Mouse (Mus musculus) layer of hippocampus, adult 9-11 months (tissue): Measurements from ENCODE around the gene Plgrkt.

Experiments used
- DNase-seq: peaks from one replicate; pipeline ENCODE4 v3.0.0; 2022

The Plgrkt gene

DNA sequence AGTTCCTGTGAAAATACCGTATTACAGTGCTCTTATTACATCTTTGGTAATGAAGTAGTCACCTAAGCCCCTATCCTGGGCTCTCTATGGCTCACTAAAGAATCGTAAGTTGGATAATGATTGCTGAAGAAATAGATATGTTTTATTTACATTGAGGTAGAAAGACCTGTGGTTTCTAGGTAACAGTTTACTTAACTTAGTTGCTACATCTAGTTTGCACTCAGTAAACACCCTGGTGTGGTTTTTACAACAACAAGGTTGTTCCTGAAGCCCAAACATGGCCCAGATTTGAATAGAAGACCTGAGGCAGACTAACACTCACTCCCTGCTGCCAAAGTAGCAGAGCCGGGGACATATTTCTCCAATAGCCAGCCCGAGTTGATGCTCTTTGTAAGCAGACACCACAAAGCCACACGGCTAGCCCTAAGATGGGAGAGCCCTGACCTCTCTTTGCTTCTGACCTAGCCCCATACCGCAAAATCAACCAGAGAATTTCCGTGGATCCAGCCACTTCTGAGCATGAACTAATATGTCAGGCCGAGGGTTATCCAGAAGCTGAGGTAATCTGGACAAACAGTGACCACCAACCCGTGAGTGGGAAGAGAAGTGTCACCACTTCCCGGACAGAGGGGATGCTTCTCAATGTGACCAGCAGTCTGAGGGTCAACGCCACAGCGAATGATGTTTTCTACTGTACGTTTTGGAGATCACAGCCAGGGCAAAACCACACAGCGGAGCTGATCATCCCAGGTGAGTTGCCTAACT, 12.8 kb upstream of the Plgrkt start:
- DNase-seq = no peak

DNA sequence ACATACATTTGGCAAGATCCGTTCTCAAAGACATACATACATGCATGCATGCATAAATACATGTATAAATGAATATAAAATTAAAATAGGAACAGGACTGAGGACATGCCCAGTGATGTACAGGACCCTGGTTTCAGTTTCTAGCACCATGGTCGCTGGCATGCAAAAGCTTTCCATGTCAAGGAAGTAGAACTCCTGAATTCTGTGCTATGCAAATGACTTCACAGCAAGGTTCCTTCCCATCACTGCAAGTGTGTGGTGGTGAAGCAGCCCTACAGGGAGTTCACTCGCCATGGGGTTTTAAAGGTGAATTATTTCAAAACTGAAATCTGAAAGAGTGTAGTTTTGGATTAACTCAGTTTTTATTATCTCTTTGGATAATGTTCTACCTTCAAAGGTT, 9.2 kb upstream of the Plgrkt start:
- no peak for DNase-seq

DNA sequence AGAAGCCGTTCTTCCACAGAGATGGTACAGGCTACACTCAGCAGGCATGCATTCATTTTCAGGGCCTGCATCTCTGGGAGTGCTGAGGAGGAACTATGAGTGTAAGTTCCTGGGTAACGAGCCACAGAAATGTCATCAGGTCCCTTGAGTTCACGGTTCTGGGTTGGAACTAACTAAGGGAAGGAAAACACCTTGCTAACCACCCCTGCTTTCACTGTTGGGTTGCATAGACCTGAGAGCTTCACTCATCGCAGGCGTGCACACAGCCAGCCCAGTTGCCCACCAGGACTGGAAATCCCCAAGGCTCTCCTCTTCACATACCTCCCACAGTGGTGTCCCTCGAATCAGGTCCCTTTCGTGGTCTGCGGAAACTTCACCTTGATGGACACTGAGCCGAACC, 7.8 kb upstream of the Plgrkt start:
- no peak for DNase-seq

DNA sequence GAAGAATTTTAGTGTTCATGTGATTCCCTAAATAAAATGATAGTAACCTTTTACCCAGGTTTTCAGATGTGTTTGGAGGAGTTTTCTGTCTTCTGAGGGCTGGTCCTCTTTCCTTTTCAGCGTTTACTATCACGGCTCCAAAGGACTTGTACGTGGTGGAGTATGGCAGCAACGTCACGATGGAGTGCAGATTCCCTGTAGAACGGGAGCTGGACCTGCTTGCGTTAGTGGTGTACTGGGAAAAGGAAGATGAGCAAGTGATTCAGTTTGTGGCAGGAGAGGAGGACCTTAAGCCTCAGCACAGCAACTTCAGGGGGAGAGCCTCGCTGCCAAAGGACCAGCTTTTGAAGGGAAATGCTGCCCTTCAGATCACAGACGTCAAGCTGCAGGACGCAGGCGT, 6.2 kb upstream of the Plgrkt start:
- DNase-seq = no peak

DNA sequence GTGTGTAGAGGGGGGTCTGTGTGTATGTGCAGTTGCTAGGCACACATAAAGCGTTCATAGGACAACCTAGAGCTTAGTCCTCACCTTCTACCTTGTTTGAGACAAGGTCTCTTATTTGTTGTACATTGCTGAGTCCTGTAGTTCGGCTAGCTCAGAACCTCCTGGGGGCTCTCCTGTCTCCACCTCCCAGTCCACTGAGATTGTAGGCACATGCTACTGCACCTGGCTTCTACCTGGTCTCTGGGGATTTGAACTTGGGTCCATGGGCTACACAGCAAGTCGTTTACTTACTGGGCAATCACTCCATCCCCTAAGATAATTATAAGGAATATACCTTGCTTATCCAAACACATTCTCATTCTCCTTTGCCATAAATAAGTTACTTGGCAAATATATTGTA, 5.4 kb upstream of the Plgrkt start:
- no peak for DNase-seq

DNA sequence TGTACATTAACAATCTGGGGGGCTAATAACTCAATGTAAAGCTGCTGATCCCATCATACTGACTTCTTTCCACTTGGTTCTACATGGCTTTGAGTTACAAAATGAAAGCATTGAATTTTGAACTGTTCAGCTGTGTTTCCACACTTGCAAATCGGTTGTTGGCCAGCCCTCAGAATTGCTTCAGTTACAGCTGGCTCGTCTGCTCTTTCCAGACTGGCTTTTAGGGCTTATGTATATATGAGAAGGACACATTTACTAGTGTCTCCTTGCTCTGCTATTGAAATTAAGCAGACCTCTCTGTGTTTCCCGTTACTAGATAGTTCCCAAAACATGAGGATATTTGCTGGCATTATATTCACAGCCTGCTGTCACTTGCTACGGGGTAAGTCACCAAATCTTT, 4.9 kb upstream of the Plgrkt start:
- DNase-seq = peak; percentile 46

DNA sequence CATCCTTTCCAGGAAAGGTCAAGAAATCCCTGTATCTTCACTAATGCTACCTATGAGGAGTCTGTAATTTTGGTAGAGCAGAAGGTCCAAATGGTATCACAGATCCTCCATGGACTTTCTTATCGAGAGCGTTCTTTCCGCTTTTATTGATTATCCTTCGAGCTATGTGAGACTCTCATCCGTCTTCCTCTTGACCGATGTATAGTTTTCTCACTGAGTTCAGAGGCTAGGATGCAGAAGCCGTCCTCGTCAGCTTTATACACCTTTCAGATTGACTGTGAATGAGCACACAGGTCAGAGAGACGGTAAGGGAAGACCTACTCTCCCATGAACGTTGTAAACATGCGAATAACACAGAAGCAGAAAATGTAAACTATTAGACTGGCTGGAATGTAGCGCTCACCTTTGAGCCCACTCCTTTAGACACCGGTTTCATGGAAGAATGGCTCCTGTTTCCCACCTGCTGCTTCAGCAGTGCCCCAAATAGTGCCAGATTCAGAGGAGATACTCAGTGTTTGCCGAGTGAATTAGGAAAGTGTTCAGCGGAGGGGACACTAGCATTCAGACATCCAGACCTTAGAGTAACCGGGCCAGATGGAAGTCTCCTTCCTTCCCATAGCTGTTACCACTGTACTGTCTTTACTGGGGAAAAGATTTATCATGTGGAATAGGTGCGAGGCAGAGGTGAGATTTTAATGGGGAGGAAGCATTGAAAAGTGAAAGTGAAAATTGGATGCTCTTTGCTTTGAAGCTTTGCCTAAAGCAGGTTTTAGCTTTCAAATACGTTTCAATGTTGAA, 4.3 kb upstream of the Plgrkt start:
- no peak for DNase-seq

DNA sequence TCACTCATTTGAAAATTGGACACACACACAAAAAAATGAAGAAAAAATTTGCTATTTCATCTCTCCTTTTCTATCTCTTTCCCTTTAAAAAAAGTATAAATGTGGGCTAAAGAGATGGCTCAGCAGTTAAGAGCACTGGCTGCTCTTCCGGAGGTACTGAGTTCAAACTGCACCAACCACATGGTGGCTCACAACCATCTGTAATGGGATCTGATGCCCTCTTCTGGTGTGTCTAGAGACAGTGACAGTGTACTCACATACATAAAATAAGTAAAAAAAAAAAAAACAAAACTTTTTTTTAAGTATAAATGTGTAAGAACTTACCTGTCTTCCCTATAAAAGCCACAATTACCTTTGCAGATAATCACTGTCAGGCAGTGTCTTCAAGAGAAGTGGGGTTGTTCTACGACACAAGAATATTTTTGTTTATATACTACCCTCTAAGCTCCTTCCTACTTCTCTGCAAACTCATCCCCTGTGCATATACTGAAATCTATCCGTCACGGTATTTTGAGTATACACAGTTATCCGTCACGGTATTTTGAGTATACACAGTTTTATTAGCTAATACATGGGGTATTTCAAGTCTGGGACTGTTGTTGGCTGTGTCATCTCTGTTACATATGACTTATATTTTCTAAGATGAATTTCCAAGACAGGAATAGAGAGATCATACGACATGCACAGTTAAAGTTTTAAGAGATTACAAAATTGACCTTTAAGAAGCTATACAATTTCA, 3.5 kb upstream of the Plgrkt start:
- no peak for DNase-seq

DNA sequence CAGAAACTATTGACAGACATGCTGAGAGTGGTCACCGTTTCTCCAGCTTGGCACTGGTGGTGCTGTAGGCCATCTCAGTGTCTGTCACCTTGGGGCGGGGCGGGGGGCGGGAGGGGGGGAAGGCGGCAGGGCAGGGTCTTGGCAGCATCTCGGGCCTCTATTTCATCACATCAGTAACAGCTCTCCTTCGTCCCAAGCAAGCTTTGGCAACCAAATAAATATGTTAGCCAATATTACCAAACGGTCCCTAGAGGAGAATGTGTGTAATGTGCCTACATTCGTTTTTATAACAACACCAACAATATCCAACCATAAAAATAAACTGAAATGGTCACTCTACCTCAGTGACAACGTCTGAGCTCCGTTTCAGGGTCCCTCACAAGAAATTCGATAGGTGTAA, 2.9 kb upstream of the Plgrkt start:
- no peak for DNase-seq

DNA sequence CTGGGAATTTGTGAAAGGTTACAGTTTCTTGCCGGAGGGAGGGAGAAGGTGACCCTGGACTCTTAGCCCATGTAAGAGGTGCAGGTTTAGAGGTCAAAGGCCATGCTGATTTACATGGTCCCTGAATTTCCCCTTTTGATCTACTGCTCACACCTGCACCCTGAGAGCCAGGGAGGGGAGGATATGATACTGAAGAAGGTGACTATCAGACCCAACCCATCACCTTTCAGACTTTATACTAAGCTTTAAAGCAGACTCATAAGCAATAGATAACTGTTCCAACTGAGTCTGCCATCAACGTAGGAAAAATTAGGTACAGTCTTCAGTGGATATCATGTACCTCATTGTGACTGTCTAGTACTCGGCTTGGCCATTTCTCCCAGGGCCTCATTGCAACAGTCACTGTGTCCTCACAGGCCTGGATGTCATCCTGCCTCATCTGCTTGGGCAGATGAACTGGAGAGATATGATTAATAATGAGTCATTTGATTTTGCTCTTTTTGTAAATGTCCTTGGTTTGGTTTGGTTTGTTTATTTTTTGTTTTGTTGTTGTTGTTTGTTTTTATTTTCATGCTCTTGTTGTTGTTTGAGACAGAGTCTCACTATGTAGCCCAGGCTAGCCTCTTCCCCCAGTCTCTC, 1.6 kb upstream of the Plgrkt start:
- DNase-seq = no peak

DNA sequence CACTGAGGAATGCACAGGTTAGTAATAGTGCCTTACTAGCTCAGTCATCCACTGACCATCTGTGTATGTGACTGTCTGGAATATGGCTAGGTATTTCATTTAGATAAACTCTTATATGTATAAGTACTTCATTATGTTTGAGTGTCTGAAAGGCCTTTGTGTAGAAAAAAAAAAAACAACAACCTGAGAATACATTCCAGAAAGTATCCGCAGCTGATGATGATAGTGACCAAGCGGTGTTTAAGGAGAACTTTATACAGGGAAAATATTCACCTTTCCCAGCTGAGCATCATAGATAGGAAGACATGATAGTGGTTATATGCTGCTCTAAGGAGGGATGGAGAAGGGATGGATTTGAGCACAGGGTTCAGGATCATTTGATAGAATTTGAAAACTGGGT, 851 bp upstream of the Plgrkt start:
- no peak for DNase-seq

DNA sequence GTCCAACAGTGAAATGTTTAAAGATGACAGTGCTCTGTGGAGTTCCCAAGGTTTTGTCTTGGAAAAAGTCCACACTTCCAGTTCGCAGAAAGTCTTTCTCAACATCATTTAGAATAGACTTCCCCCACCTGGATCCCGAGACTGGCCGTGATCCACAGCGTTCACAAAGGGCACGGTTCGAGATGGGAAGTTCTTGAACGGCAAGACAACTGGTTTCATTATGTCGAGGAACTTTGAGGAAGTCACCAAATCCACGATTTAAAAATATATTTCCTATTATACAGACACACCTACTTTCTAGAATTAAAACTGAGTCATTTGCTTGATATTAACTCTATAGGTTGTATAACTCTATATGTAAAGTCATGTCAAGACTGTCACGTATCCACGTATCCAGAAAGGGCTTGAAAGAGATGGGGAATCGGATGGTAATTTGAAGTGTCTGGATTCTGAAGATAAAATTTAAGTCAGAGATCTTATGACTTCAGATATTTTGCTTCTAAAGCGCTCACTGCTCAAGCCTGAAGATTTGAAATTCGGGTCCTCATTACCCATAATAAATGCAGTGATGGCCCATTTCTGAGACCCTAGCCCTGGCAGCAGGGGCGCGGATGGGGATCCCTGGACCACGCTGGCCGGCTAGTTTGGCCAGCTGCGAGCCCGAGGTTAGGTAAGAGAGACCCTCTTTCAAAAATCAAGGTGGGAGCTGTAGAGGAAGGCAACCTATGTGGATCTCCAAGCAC, 793 bp downstream of the Plgrkt start:
- no peak for DNase-seq

DNA sequence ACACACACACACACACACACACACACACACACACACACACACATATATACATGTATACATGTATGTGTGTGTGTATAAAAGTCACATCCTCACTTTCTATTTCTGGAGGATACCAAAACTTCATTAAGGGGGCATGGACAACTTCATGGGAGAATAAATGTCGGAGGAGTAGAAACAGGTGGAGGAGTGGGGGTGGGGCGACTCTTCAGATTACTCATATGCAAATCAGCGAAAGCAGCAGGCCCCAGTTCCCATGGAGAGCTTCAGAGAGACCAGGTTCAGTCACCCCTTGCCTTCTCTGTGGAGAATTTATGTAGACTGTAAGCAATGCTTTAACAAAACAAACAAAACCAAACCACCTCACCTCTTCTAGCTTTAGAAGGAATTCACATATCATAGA, 2.1 kb downstream of the Plgrkt start:
- no peak for DNase-seq

DNA sequence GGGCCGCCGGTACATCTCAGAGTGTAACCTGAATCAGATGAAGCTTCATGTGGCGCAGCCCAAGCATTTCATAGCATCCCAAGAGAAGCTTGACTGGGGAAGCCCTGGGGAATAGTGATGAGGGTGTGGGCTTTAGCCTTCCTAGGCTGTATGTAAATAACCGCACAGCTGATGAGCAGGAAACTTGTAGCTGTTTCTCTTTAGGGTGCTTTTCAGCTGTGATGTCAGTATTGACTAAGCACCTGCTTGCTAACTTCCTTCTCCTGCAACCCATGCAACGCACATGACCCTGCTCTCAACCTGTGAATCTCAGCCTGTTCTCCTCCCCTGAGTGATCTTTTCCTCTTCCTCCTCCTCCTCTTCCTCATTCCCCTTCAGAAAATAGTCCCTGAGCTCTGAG, 3.1 kb downstream of the Plgrkt start:
- no peak for DNase-seq

DNA sequence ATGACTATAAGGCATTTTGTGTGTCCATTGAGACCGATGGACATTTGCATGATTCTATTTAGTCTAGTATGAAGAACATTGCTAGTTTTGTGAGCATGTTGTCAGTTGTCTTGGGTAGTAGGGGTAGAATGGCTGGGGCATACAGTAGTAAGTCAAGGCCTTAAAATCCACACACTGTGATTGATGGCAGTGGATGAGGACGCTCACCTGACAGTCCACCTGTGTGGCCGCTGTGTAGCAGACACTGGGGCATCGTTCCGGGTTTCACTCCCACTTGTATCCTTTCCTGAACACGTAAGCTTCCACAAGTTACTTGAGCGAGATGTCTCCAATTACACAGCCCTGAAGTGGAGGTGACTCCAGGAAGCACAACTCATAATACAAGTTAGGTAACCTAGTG, 3.6 kb downstream of the Plgrkt start:
- DNase-seq = no peak

DNA sequence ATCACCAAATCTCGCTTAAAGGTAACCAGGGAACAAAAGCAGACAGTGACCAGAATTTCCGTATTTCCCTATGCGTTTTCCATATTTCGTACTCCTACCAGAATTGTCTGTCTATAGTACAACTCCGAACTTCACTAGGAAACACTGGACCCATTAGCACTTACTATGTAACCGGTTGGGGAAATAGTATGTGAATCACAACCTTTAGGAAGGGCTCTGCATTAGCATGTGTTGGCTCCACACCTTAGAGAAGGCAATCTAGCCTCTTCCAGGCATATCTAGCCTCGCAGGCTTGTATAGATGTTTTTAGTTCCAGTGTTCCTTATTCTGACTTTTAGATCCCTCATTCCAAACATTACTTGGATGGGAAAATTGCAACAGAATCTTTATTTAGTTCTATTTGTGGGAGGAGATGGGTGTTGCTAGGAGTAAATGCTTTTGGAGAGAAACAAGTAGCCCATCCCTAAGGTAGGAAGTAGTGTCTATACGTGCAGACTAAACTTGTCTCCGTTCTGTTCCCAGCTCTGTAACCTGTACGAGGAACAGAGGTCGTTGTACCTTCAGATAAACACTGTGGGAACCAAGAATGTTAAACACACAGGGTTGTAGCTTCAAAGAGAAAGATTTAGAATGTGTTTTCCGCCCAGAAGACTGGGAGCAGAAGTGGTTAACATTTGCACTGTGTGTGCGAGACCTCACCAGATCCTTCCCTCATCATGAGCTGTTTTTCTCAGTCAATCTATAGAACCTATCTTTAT, 4.8 kb downstream of the Plgrkt start:
- DNase-seq = no peak

DNA sequence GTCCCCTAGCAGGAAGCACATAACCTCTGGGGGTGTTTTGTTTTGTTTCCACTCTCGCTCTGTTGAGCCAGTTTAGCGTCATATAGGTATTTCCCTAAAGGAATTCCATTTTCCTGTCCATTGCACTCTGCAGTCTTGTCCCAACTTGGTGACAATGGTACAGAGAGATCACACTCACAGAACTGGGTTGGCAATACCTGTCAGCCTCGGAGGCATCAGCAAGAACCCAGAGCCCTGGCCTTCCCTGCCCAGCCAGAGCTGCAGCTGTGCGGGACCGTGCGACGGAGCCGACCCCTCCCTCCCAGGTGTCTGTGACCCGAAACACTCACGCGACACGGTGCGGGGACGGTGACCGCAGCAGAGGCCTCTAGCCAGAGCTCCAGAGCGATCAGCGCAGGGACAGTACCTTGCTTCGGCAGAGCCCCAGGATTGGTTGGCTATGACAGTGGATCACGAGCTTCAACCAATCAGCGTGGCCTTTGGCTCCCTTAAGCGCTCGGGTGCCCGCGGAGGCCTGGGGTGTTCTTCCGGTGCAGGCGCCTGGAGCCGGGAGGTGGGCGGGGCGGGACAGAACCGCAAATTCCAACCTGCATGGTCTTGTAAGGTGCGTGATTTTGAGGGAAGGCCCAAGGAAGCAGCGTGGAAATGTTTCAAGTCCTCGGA, 5.6 kb downstream of the Plgrkt start:
- peak; percentile 95 for DNase-seq

DNA sequence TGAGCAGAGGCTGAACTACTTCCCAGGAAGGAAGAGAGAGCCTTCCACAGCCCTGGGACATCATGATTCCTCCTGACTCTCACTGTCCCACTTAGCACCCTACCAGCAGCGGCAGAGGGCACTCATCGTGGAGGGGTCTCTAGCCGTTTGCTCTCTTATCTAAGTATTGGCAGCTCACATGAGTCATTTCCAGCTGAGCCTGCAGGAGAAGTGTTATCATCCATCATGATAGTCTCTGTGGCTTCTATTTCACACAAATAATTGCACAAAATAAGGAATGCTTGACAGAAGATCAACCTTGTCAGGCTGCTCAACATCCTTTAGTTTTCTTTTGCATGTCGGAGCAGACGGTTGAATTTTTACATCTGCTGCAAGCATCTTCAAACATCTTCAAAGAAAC, 6.9 kb downstream of the Plgrkt start:
- no peak for DNase-seq

DNA sequence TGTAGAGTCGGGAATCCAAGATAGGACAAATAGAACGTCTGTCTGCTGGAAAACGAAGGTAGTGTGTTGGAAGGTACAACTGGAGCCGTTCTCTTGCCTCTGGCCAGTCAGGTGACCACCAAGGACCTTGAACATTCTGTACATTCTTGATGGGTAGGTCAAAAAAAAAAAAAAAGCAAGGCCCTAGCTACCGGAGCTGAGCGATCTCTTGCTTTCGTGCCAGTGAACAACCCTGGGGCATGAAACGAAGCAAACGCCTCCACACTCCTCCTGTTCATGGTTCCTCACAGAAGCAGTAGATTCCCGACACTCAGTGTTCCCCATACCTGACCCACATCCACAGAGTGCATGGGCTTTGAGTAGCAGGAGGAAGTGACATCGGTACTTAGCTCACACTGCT, 10.9 kb downstream of the Plgrkt start:
- DNase-seq = no peak

DNA sequence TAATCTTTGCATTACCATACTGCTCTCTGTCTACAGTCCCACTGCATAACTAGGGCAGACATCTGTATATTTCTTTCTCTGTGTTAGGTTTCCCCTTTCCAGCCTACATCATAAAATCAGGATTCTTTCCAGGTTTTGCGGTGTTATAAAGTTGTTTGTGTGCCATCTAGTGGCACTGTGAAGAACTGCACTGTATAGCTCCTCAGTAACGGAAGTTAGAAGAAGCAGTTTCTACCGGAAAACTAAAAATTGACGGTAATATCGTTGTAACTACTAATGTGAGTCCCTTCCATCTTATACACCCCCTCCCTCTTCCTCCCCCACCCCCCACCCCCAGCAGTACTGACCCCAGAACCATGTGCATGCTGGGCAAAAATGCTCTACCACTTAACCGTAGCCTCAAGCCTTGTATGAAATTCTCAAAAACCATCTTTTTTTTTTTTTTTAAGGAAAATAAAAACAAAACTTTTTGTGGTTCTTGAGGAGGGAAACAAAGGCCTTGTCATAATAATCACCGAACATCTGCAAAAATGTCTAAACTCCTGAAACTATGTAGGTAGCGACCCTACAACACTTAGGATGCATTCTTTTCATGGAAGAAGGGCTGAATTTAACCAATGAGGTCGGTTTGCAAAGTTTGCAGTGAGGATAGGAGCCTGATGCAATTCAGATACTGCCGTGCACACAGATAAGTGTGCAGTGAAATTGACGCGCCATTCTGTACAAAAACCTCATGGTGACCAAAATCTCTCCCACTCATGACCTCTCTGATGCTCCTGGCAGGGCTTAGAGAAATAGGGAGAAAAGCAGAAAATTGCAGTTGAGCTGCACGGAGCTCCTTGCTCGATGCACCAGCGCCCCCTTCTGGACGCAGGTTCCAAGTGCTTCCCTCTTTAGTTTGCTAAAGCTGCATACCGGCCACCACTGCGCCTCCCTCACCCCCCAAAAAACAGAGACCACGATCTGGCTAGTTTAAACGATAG, 12.0 kb downstream of the Plgrkt start:
- DNase-seq = peak; percentile 75
